In genomic region chr6:55009391-55010230, GRCm38 (mm10) we compare ENCODE assay signal across 9 mouse cellular contexts. TPM values are rescaled to one million over a fixed set of nuclear protein-coding genes. Genes with fewer than 3 reads are reported as not detected.
DNase-seq lines count a peak whose midpoint lies in the region; ATAC-seq and TF ChIP-seq lines count a peak whose summit lies in the region.
"Had no signal": no experiment of that assay in that cellular context is flagged by ENCODE, and none has a peak within 500 bp of the region (broad histone marks: within the 10 kb centered on the region; RNA-seq: fewer than 3 reads in every experiment).

No protein-coding gene starts in this region.

- no peaks in the 10 kb centered on the region for H3K27me3 ChIP-seq in intestine, embryonic 14.5 days (replicated peaks; ENCODE audit: control insufficient read depth, insufficient read depth, low read length)
- no peaks in the 10 kb centered on the region for H3K27me3 ChIP-seq in intestine, postnatal 0 days (replicated peaks; ENCODE audit: control insufficient read depth, insufficient read depth, low read length)
- peaks cover 10% of the 10 kb centered on the region; the same call in 1 of the 2 replicates for H3K27me3 ChIP-seq in embryonic facial prominence, embryonic 13.5 days
- H3K27me3 ChIP-seq in neural tube, embryonic 13.5 days: no peaks in the 10 kb centered on the region

- DNase-seq in intestine, embryonic 14.5 days (ENCODE audit: low spot score): peak; percentile 68
- DNase-seq in layer of hippocampus, adult 2 months (ENCODE audit: low spot score in 2 of 2): peak in 1 of 2 experiments; percentile 34
- no peak for DNase-seq in ovary, postnatal 10 days (ENCODE audit: low spot score)
- no peak for DNase-seq in ovary, postnatal 14 days (ENCODE audit: low spot score)
- no peak for DNase-seq in cerebellum, postnatal 4 days (ENCODE audit: low spot score in 2 of 2)

- ATAC-seq in intestine, embryonic 14.5 days (replicated peaks; ENCODE audit: low FRiP score, low TSS enrichment, low read depth): peak; percentile 64; the same call in 1 of the 2 replicates
- ATAC-seq in intestine, postnatal 0 days: no peak
- ATAC-seq in embryonic facial prominence, embryonic 13.5 days (ENCODE audit: insufficient number of reproducible peaks, insufficient read depth, low FRiP score, low TSS enrichment, low read depth): peak; percentile 56; the same call in 1 of the 2 replicates
- peak; percentile 87 for ATAC-seq in neural tube, embryonic 13.5 days (ENCODE audit: low read depth)

- WGBS in intestine, embryonic 14.5 days: 34% methylated on average over 16 of the region's 16 CpGs
- 32% methylated on average over 16 of the region's 16 CpGs for WGBS in intestine, postnatal 0 days
- WGBS in embryonic facial prominence, embryonic 13.5 days: 19% methylated on average over 15 of the region's 16 CpGs
- WGBS in neural tube, embryonic 13.5 days: 11% methylated on average over 16 of the region's 16 CpGs

- peak overlapping the region; percentile 36; the same call in 1 of the 2 replicates for H3K27ac ChIP-seq in intestine, embryonic 14.5 days (ENCODE audit: low read depth)
- no peak overlapping the region; the same call in 1 of the 2 replicates for H3K27ac ChIP-seq in intestine, postnatal 0 days (ENCODE audit: low read depth, low read length)
- H3K27ac ChIP-seq in embryonic facial prominence, embryonic 13.5 days: peak overlapping the region; percentile 76; the same call in 1 of the 2 replicates
- H3K27ac ChIP-seq in layer of hippocampus, adult 2 months: peak overlapping the region; percentile 73
- peak overlapping the region; percentile 89 for H3K27ac ChIP-seq in neural tube, embryonic 13.5 days (replicated peaks)
- H3K27ac ChIP-seq: liver, embryonic 14.5 days had no signal

- no peaks in the 10 kb centered on the region for H3K4me1 ChIP-seq in intestine, embryonic 14.5 days (replicated peaks; ENCODE audit: control insufficient read depth, insufficient read depth, low read length)
- no peaks in the 10 kb centered on the region for H3K4me1 ChIP-seq in intestine, postnatal 0 days (replicated peaks; ENCODE audit: control insufficient read depth, insufficient read depth, low read length)
- peaks cover 6% of the 10 kb centered on the region; the same call in 1 of the 2 replicates for H3K4me1 ChIP-seq in embryonic facial prominence, embryonic 13.5 days
- H3K4me1 ChIP-seq in neural tube, embryonic 13.5 days (replicated peaks): peaks cover 19% of the 10 kb centered on the region

- no peaks in the 10 kb centered on the region for H3K9me3 ChIP-seq in intestine, embryonic 14.5 days (ENCODE audit: control insufficient read depth, low read length)
- no peaks in the 10 kb centered on the region for H3K9me3 ChIP-seq in intestine, postnatal 0 days (ENCODE audit: control insufficient read depth)
- no peaks in the 10 kb centered on the region for H3K9me3 ChIP-seq in embryonic facial prominence, embryonic 13.5 days
- H3K9me3 ChIP-seq in neural tube, embryonic 13.5 days: peaks cover 8% of the 10 kb centered on the region; the same call in 1 of the 2 replicates

- no peaks in the 10 kb centered on the region for H3K36me3 ChIP-seq in intestine, embryonic 14.5 days (ENCODE audit: control insufficient read depth, insufficient read depth, low read length)
- no peaks in the 10 kb centered on the region for H3K36me3 ChIP-seq in intestine, postnatal 0 days (ENCODE audit: control insufficient read depth, insufficient read depth)
- no peaks in the 10 kb centered on the region for H3K36me3 ChIP-seq in embryonic facial prominence, embryonic 13.5 days
- H3K36me3 ChIP-seq in neural tube, embryonic 13.5 days: no peaks in the 10 kb centered on the region

- no peak overlapping the region for H3K9ac ChIP-seq in intestine, embryonic 14.5 days (ENCODE audit: low read length)
- no peak overlapping the region for H3K9ac ChIP-seq in intestine, postnatal 0 days (ENCODE audit: low read depth, low read length)
- H3K9ac ChIP-seq in embryonic facial prominence, embryonic 13.5 days: no peak overlapping the region
- peak overlapping the region; percentile 49 for H3K9ac ChIP-seq in neural tube, embryonic 13.5 days
- H3K9ac ChIP-seq: liver, embryonic 14.5 days had no signal

- TF ChIP-seq CTCF in intestine, postnatal 0 days (IDR thresholded peaks at IDR 0.05; ENCODE audit: low read depth): no peak
- TF ChIP-seq CTCF in layer of hippocampus, adult 2 months (conservative IDR thresholded peaks at IDR 0.05): no peak

- H3K4me2 ChIP-seq in intestine, embryonic 14.5 days (ENCODE audit: low read length): no peak overlapping the region
- H3K4me2 ChIP-seq in intestine, postnatal 0 days (replicated peaks; ENCODE audit: low read depth): no peak overlapping the region
- peak overlapping the region; percentile 46 for H3K4me2 ChIP-seq in embryonic facial prominence, embryonic 13.5 days
- peak overlapping the region; percentile 51 for H3K4me2 ChIP-seq in neural tube, embryonic 13.5 days

- H3K4me3 ChIP-seq in intestine, embryonic 14.5 days (ENCODE audit: low read depth, low read length): no peak overlapping the region
- H3K4me3 ChIP-seq in intestine, postnatal 0 days (ENCODE audit: low read depth, low read length): no peak overlapping the region
- H3K4me3 ChIP-seq in embryonic facial prominence, embryonic 13.5 days: peak overlapping the region; percentile 18
- peak overlapping the region; percentile 28; the same call in 1 of the 2 replicates for H3K4me3 ChIP-seq in layer of hippocampus, adult 2 months
- H3K4me3 ChIP-seq in neural tube, embryonic 13.5 days: peak overlapping the region; percentile 27

RNA-seq across cellular contexts. Expression of gene Ggct, which starts 16.9 kb away (rescaled TPM):
- polyA plus RNA-seq in intestine, embryonic 14.5 days (2014; fragmentation: Nextera tagmentation; extraction: Ambion mirVana): 9.9 and 12.7 TPM in 2 replicates
- 19.7 and 25.5 TPM in 2 replicates for polyA plus RNA-seq in intestine, postnatal 0 days (2015; fragmentation: Nextera tagmentation; extraction: Ambion mirVana)
- 9.9 and 10.8 TPM in 2 replicates for polyA plus RNA-seq in embryonic facial prominence, embryonic 13.5 days (2015; fragmentation: Nextera tagmentation; extraction: Ambion mirVana)
- 10 to 100 TPM; 36.0 to 38.0 TPM for total RNA-seq in layer of hippocampus, adult 2 months (2021)
- 16.0 and 18.3 TPM in 2 replicates for polyA plus RNA-seq in neural tube, embryonic 13.5 days (2015; fragmentation: Nextera tagmentation; extraction: Ambion mirVana)

RNA-seq across cellular contexts. Expression of gene Gars, which starts 28.2 kb away (rescaled TPM):
- polyA plus RNA-seq in intestine, embryonic 14.5 days (2014; fragmentation: Nextera tagmentation; extraction: Ambion mirVana): 168 and 173 TPM in 2 replicates
- 66.8 and 67.7 TPM in 2 replicates for polyA plus RNA-seq in intestine, postnatal 0 days (2015; fragmentation: Nextera tagmentation; extraction: Ambion mirVana)
- 111 and 129 TPM in 2 replicates for polyA plus RNA-seq in embryonic facial prominence, embryonic 13.5 days (2015; fragmentation: Nextera tagmentation; extraction: Ambion mirVana)
- 100 to 1,000 TPM; 131 to 134 TPM for total RNA-seq in layer of hippocampus, adult 2 months (2021)
- 195 and 209 TPM in 2 replicates for polyA plus RNA-seq in neural tube, embryonic 13.5 days (2015; fragmentation: Nextera tagmentation; extraction: Ambion mirVana)

RNA-seq across cellular contexts. Expression of gene Nod1, which starts 37.2 kb away (rescaled TPM):
- polyA plus RNA-seq in intestine, embryonic 14.5 days (2014; fragmentation: Nextera tagmentation; extraction: Ambion mirVana): 5.6 and 6.7 TPM in 2 replicates
- polyA plus RNA-seq in intestine, postnatal 0 days (2015; fragmentation: Nextera tagmentation; extraction: Ambion mirVana): 2.3 and 2.7 TPM in 2 replicates
- 4.9 and 7.2 TPM in 2 replicates for polyA plus RNA-seq in embryonic facial prominence, embryonic 13.5 days (2015; fragmentation: Nextera tagmentation; extraction: Ambion mirVana)
- total RNA-seq in layer of hippocampus, adult 2 months (2021): 1 to 10 TPM; 4.9 TPM
- polyA plus RNA-seq in neural tube, embryonic 13.5 days (2015; fragmentation: Nextera tagmentation; extraction: Ambion mirVana): 2.7 and 3.6 TPM in 2 replicates

Comparison
In these comparisons a context has a peak if more than half of its experiments do, and no peak if none do; other contexts are left out.
1. H3K4me2 ChIP-seq: peak in embryonic facial prominence, embryonic 13.5 days (single experiment) and neural tube, embryonic 13.5 days (single experiment); none in intestine, embryonic 14.5 days (single experiment) and intestine, postnatal 0 days (single experiment).
2. H3K4me3 ChIP-seq: peak in embryonic facial prominence, embryonic 13.5 days (single experiment), layer of hippocampus, adult 2 months (single experiment) and neural tube, embryonic 13.5 days (single experiment); none in intestine, embryonic 14.5 days (single experiment) and intestine, postnatal 0 days (single experiment).